ENCODE assay signal across 8 mouse cellular contexts in the genomic region with DNA sequence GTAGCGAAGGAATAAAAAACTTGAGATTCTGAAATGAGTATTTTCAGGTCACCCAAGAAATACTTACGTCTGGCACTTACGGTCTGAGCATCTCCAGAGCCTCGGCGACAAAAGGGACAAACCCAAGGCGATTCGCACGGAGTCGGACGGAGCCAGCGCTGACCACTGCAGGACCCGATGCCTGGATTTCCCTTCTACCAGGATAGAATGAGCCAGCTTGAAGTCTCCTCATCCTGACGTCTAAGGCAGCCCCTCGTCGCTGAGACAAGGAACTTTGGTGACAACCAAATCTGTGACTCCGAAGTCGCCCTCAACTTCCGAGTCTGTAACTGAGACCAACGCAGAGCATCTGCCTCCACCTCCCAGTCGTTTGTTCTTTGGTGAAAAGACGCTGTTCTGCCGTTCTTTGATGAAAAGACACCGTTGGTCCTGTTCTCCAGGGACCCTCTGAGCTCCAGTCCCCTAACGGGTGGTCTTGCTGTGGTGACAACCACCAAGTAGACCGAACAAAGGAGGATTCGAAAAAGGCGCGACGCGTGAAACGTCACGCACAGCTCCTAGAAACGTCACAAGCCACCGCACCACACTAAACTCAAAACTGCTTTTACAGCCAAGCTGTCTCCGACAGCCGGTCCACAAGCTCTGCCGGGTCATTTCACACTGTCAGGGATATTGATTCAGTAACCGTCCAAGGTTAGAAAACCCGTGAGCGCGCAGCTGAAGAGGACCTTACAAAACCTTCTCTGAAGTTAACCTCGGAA. TPM values are rescaled to one million over a fixed set of nuclear protein-coding genes. Genes with fewer than 3 reads are reported as not detected.
A peak's percentile ranks its signal among the peaks of the same experiment; 100 is the strongest.
DNase-seq lines count a peak whose midpoint lies in the region; ATAC-seq and TF ChIP-seq lines count a peak whose summit lies in the region.

No protein-coding gene starts in this region.

- H3K9me3 ChIP-seq in lung, embryonic 15.5 days: no peaks in the 10 kb centered on the region
- H3K9me3 ChIP-seq in limb, embryonic 13.5 days: no peaks in the 10 kb centered on the region

- peak overlapping the region; percentile 77 for H3K4me2 ChIP-seq in lung, embryonic 15.5 days
- peak overlapping the region; percentile 74 for H3K4me2 ChIP-seq in limb, embryonic 13.5 days (replicated peaks)

- ATAC-seq in lung, embryonic 15.5 days (ENCODE audit: borderline replicate concordance, extremely low read depth, low FRiP score, low TSS enrichment): no peak
- ATAC-seq in limb, embryonic 13.5 days (ENCODE audit: low FRiP score, low read depth): no peak

- no peak for TF ChIP-seq CTCF in embryonic fibroblast, embryonic 13.5 days (IDR thresholded peaks at IDR 0.05; ENCODE audit: borderline replicate concordance, insufficient read depth, low read length)
- TF ChIP-seq CTCF in olfactory bulb, adult 2 months (IDR thresholded peaks at IDR 0.05; ENCODE audit: insufficient read depth, low read depth, low read length): no peak
- TF ChIP-seq CTCF in thymus, adult 2 months (IDR thresholded peaks at IDR 0.05; ENCODE audit: borderline replicate concordance, control insufficient read depth, extremely low read depth, insufficient read depth, low read length, poor library complexity): no peak

- peak overlapping the region; percentile 40 for H3K4me3 ChIP-seq in lung, embryonic 15.5 days
- H3K4me3 ChIP-seq in embryonic fibroblast, embryonic 13.5 days (ENCODE audit: insufficient read depth, low read length): peak overlapping the region; percentile 85
- H3K4me3 ChIP-seq in limb, embryonic 13.5 days: peak overlapping the region; percentile 47
- peak overlapping the region; percentile 3; the same call in 1 of the 2 replicates for H3K4me3 ChIP-seq in olfactory bulb, adult 2 months (ENCODE audit: insufficient read depth, low read depth, low read length)
- no peak overlapping the region for H3K4me3 ChIP-seq in thymus, adult 2 months (ENCODE audit: control insufficient read depth, insufficient read depth, low read length)

- TF ChIP-seq POLR2A in embryonic fibroblast, embryonic 13.5 days (IDR thresholded peaks at IDR 0.05; ENCODE audit: low read depth, low read length): no peak
- TF ChIP-seq POLR2A in olfactory bulb, adult 2 months (IDR thresholded peaks at IDR 0.05; ENCODE audit: insufficient read depth, low read depth, low read length): no peak
- no peak for TF ChIP-seq POLR2A in thymus, adult 2 months (IDR thresholded peaks at IDR 0.05; ENCODE audit: control insufficient read depth, extremely low read depth, insufficient read depth, low read length, poor library complexity)

- no peaks in the 10 kb centered on the region for H3K36me3 ChIP-seq in lung, embryonic 15.5 days
- H3K36me3 ChIP-seq in limb, embryonic 13.5 days: no peaks in the 10 kb centered on the region
- no peaks in the 10 kb centered on the region for H3K36me3 ChIP-seq in thymus, adult 2 months (ENCODE audit: control insufficient read depth, insufficient read depth, low read length)

- WGBS in lung, embryonic 15.5 days: 1% methylated on average over 42 of the region's 42 CpGs
- 1% methylated on average over 42 of the region's 42 CpGs for WGBS in limb, embryonic 13.5 days
- 2% methylated on average over 42 of the region's 42 CpGs for WGBS in olfactory bulb, adult 2 months
- WGBS in thymus, adult 2 months: 8% methylated on average over 42 of the region's 42 CpGs

- H3K9ac ChIP-seq in lung, embryonic 15.5 days: peak overlapping the region; percentile 42
- H3K9ac ChIP-seq in limb, embryonic 13.5 days: peak overlapping the region; percentile 40

- no peak overlapping the region for H3K27ac ChIP-seq in lung, embryonic 15.5 days
- no peak overlapping the region for H3K27ac ChIP-seq in embryonic fibroblast, embryonic 13.5 days (ENCODE audit: insufficient read depth, low read length)
- no peak overlapping the region for H3K27ac ChIP-seq in limb, embryonic 13.5 days
- H3K27ac ChIP-seq in olfactory bulb, adult 2 months (ENCODE audit: insufficient read depth, low read depth, low read length): no peak overlapping the region
- H3K27ac ChIP-seq in thymus, adult 2 months (ENCODE audit: control insufficient read depth, insufficient read depth, low read length): no peak overlapping the region

- DNase-seq in lung, postnatal 25 days (ENCODE audit: low spot score): no peak
- DNase-seq in thymus, adult 2 months: no peak
- DNase-seq in urinary bladder, postnatal 36 days (ENCODE audit: low spot score in 2 of 2): no peak
- no peak for DNase-seq in lung, postnatal 14 days

- H3K4me1 ChIP-seq in lung, embryonic 15.5 days: peaks cover 15% of the 10 kb centered on the region
- H3K4me1 ChIP-seq in embryonic fibroblast, embryonic 13.5 days (ENCODE audit: control insufficient read depth, insufficient read depth, low read length): 0 out of 2 replicates have a peak, but pooled peaks cover 2% of the 10 kb centered on the region
- H3K4me1 ChIP-seq in limb, embryonic 13.5 days: peaks cover 16% of the 10 kb centered on the region
- H3K4me1 ChIP-seq in olfactory bulb, adult 2 months (ENCODE audit: control insufficient read depth, insufficient read depth, low read length): peaks cover 13% of the 10 kb centered on the region; the same call in 1 of the 2 replicates
- peaks cover 3% of the 10 kb centered on the region for H3K4me1 ChIP-seq in thymus, adult 2 months (replicated peaks; ENCODE audit: control insufficient read depth, insufficient read depth, low read length)

- H3K27me3 ChIP-seq in lung, embryonic 15.5 days: peaks cover 63% of the 10 kb centered on the region
- peaks cover 77% of the 10 kb centered on the region for H3K27me3 ChIP-seq in limb, embryonic 13.5 days
- peaks cover 28% of the 10 kb centered on the region for H3K27me3 ChIP-seq in thymus, adult 2 months (ENCODE audit: control insufficient read depth, insufficient read depth, low read length)

RNA-seq across cellular contexts. Expression of gene Zfp322a, which starts 55.9 kb away (rescaled TPM):
- 51.9 and 53.3 TPM in 2 replicates for polyA plus RNA-seq in lung, embryonic 15.5 days (2015; fragmentation: Nextera tagmentation; extraction: Ambion mirVana)
- 24.1 and 25.7 TPM in 2 replicates for polyA plus RNA-seq in embryonic fibroblast, embryonic 13.5 days (2011; ENCODE audit: insufficient read length, low read depth, missing spikeins)
- 65.0 and 70.3 TPM in 2 replicates for polyA plus RNA-seq in limb, embryonic 13.5 days (2015; fragmentation: Nextera tagmentation; extraction: Ambion mirVana)
- polyA plus RNA-seq in olfactory bulb, adult 2 months (2012; ENCODE audit: insufficient read depth, insufficient read length, low replicate concordance, missing spikeins): not detected in 2 replicates
- 2.4 and 3.7 TPM in 2 replicates for polyA plus RNA-seq in thymus, adult 2 months (2012; rRNA removed)
